Mouse (Mus musculus) liver, postnatal 0 days (tissue): Measurements from ENCODE around the gene Snx22.

ENCODE experiments used
- CTCF ChIP-seq: sonication (generic); IDR thresholded peaks from 2 replicates; pipeline ENCODE4 v1.5.1; 2016; ENCODE audit warnings: antibody characterized with exemption, low read depth
- EP300 ChIP-seq: IDR thresholded peaks from 2 replicates; pipeline ENCODE4 v1.6.1; 2016; ENCODE audit warnings: antibody characterized with exemption, low read depth, mild to moderate bottlenecking

GRCm38 (mm10) chr9:66101577-66101976 lies 32.1 kb upstream of the Snx22 start:
- no peak for TF ChIP-seq EP300
- TF ChIP-seq CTCF: no peak
